Mouse (Mus musculus): ENCODE measurements at regions not wholly inside any gene's neighbourhood (a gene's known extent, or its start where the extent isn't known, plus 50 kb on each side); places are given as distances from the start of the nearest gene placed in this dataset.

DNA sequence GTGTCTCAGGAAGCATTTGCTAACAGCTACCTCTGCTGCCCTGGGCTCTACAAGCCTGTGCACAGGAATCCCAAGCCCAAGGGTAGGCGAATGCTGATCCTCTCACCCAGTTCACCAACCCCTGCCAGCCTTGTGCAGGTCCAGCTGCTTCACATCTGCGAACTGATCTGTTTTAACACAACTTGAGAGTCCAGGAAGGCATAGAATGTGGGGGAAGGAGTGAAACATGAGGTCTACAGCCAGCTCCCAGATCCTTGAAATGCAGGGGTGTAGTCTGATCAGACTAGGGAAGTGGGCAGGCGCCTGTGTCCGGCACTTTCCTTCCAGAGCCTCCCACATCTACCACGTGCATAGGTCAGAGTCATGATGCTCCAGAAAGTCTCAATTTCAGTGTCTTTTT is 181.3 kb downstream of the Suds3 start:
- TF ChIP-seq MAX (IDR thresholded peaks at IDR 0.05; ENCODE audit: low read depth): no peak
- TF ChIP-seq USF1 (IDR thresholded peaks at IDR 0.05; ENCODE audit: low read depth): no peak
- no peak for TF ChIP-seq POLR2A (IDR thresholded peaks at IDR 0.05; ENCODE audit: insufficient read length, low read depth)
- TF ChIP-seq POLR2AphosphoS2 (IDR thresholded peaks at IDR 0.05; ENCODE audit: insufficient read length, low read depth): no peak
- TF ChIP-seq TCF12 (IDR thresholded peaks at IDR 0.05; ENCODE audit: insufficient read depth, poor library complexity, severe bottlenecking): no peak
- no peak for TF ChIP-seq CEBPB (IDR thresholded peaks at IDR 0.05; ENCODE audit: insufficient read depth, poor library complexity, severe bottlenecking)
- no peak for TF ChIP-seq REST (IDR thresholded peaks at IDR 0.05; ENCODE audit: insufficient read depth, insufficient read length)
- no peak for TF ChIP-seq E2F4 (IDR thresholded peaks at IDR 0.05; ENCODE audit: insufficient read depth)
- TF ChIP-seq MYOD1 (IDR thresholded peaks at IDR 0.05; ENCODE audit: control insufficient read depth in 1 of 3, insufficient read length in 2 of 3, low read depth in 2 of 3): no peak
- TF ChIP-seq SRF (IDR thresholded peaks at IDR 0.05; ENCODE audit: control insufficient read depth, insufficient read length, low read depth): no peak
- no peak for TF ChIP-seq MYOG (IDR thresholded peaks at IDR 0.05; ENCODE audit: control insufficient read depth in 1 of 3, insufficient read depth in 1 of 3, insufficient read length in 2 of 3, low read depth in 2 of 3)
- TF ChIP-seq TCF3 (IDR thresholded peaks at IDR 0.05; ENCODE audit: insufficient read length, low read depth): no peak

All from myocyte (in vitro differentiated cells).